Mouse (Mus musculus) heart, postnatal 10 days (tissue): ENCODE data around the gene Spata21. TPM values are rescaled to one million over a fixed set of nuclear protein-coding genes. Genes with fewer than 3 reads are reported as not detected.

Experiments used
- DNase-seq, 2 experiments: peaks; one replicate each; pipeline ENCODE4 v3.0.0; 2021
- intact Hi-C: fragments of 180-260 bp; cut with DNase I; formaldehyde crosslinking; loops from one replicate; pipeline ENCODE4 v1.15.1; 2025
- total RNA-seq, 2 experiments: library from RNA; stranded (reverse); gene quantifications; 2 replicates each; pipeline ENCODE4 v1.2.3; 2021

Spata21 gene
- not detected for total RNA-seq

GRCm38 (mm10) chr4:141088033-141088432, at the start of gene Spata21:
Spata21 (plus strand) TSS chr4:141088333.
- intact Hi-C loops = no loop called here
- DNase-seq = no peak

DNA sequence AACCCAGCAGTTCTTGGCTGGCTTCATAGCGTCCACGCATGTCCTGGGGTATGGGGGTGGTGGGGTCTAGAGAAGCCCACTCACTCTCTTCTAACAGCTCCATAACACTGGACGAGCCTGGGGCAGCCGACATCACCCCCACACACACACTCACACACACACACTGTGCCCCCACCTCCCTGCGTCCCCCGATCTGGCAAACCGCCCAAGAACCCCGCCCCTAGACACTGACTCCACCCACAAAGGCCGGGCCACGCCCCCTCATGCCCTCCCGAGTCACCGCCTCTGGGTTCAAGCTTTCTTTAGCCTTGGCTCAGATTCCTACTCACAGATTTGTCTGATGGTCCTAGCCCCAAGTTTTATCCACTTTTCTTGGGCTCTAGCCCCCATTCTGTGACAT, 47.0 kb upstream of the Spata21 start:
- no peak for DNase-seq
- intact Hi-C loops = no loop called here

DNA sequence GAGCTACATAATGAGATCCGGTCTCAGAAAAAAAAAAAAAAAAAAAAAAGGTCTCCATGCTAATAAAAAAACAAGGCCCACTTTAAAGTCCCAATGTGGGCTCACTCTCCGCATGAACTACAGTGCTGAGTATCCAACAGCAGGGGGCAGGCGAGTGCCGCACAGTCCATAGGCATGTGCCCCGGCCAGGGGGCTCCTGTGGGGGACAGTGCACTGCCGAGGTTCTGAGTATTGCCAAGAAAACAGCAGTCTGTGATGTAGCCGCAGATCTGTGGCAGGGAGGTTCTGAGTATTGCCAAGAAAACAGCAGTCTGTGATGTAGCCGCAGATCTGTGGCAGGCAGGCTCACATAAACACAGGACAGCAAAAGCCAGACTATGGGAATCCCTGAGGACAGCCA, 43.3 kb upstream of the Spata21 start:
- intact Hi-C loops = loop anchor here (1.0 to 2.0 kb wide), 2 partner anchors 20 to 76 kb away; no protein-coding TSS in a partner anchor
- peak; percentile 59 to 77 for DNase-seq

GRCm38 (mm10) chr4:141048810-141049475, 39.2 kb upstream of the Spata21 start:
- intact Hi-C loops = no loop called here

DNA sequence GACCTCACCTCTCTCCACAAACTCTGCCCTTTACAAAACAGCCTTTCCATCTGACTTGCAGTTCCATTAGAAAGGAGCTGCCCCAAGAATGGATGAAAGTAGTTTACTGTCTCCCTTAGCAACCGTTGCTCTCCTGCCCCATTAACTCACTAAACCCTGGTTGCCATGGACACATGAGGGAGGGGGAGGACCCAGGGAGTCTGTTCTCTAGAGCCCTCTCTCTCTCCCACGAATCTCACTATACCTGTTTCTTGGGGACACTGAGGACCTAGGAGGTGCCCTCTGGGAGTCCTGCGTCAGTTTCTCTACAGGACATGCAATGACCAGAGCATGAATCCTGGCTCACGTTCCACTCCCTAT, 38.7 kb upstream of the Spata21 start:
- DNase-seq = no peak
- intact Hi-C loops = no loop called here

More at GRCm38 (mm10) chr4:141048810-141049475, 39.2 kb upstream of the Spata21 start:
- DNase-seq = no peak

DNA sequence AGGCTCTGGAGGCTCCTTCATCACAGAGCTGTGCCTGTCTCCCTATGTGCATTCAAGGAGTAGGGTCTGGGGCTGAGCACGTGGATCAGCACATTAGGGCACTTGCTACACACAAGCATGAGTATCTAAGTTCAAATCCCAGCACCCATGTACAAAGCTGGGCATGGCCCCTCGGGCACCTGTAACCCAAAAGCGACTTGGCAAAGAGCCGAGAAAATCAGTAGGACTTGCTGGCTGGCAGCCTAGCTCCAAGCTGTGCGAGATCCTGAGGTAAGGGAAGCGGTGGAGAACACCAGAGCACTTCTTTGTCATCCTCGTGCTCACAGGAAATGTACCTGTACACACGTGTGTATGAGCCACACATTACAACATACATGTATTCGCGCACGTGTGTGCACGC, 35.7 kb upstream of the Spata21 start:
- DNase-seq = no peak
- intact Hi-C loops = no loop called here

DNA sequence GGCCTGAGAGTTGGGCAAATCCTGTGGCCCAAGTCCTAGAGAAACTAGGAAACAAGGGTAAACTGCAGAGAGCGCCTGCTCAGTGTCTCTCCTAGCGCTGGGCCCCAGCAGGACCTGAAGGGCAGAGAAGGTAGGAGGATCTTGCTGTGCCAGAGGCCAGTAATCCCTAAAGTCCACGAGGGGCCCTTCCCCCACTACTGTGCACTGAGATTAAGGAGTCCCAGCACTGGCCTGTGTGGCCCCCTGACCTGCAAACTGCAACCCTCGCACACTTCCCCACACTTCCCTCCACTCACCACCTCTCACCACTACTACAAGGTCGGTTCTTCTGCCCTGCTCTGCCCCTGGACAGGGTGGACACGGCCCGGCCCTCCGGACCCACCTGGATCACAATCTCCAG, 35.0 kb upstream of the Spata21 start:
- intact Hi-C loops = no loop called here
- DNase-seq = no peak

GRCm38 (mm10) chr4:141053568-141054161, 34.5 kb upstream of the Spata21 start:
- no peak for DNase-seq
- intact Hi-C loops = no loop called here

- DNase-seq = no peak
- intact Hi-C loops = no loop called here
Measured at GRCm38 (mm10) chr4:141056970-141057369, 31.2 kb upstream of the Spata21 start.

DNA sequence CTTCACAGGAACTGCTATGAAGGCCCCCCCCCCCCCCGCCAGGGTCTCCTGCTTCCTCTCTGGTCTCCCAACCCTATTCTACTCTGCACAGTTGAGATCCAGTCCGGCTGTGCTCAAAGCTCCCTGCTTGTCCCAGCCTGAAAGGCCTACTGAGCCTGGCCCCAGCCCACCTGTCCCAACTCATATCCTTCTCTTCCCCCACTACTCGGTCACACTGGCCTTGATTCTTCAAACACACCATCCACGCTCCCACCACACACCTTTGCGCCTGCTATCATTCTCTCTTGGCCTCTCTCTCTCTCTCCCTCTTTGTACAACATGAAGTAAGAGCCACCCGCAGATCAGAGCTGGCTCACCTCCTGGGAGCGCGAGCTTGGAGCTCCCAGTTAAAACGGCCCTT, 29.3 kb upstream of the Spata21 start:
- intact Hi-C loops = no loop called here
- no peak for DNase-seq

GRCm38 (mm10) chr4:141059616-141060425, 28.3 kb upstream of the Spata21 start:
- intact Hi-C loops = no loop called here
- no peak for DNase-seq

DNA sequence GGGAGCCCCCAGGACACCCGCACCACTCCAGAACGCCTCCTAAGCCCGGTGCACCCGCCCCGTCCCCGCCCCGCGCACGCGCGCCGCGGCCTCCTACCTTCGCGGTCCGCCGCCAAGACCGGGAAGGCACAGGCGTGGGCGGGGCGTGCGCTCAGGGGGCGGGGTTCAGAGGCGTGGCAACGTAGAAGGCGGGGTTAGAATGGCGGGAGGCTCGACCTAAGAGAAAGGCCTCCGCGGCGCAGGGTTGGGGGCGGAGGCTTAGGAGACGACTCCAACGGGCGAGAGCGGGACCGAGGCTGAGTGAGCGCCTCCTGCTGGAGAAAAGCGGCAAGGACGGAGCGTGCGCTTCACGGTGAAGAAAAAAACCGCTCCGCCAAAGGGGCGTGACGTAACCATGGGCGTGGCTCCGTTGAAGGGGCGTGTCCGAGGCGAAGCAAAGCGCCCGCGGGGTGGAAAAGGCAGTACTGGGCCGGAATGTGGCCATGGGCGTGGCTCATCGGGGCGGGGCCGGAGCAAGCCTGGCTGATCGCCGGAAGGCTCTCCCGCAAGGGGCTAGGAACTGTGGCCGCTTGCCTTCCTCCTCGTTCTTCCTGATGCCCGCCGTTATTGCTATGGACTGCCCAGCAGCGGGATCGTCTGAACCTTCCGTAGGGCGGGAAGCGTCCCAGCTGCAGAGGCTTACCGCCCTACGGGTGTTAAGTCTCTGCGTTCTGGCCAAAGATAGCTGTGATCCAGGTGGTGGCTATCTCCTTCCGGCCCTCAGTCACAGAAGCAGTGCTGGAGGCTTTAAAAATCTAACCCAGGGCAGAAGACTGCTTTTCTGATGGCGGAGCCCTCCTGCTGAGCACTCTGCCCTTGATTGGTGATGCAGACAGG, 27.5 kb upstream of the Spata21 start, which contains the start of gene Crocc:
Gene Crocc (minus strand): TSS at position 125 of the 876 bp plus-strand sequence.
- intact Hi-C loops = no loop called here

DNA sequence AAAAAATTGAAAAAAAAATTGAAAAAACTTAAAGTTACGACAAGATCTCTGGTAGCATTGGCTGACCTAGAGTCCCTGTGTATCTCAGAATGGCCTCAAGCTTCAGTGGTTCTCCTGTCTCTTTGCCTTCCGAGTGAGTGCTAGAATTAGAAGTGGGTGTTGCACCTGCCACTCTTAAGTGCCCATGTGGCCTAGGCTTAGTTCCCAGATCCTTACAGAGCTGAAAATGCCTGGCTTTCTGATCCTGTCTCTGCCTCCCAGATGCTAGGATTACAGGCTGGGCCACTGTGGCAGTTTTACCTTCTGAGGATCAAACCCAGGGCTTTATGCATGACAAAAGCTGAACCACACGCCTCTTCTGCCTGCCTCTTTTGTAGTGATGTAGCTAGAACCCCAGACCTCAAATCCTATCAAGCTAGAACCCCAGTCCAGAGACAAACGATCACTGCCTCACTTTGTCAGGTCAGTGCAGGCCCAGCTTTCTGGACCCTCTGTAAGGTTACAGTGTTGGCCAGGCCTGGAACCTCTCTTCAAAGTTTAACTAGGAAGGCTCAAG, 24.0 kb upstream of the Spata21 start:
- no peak for DNase-seq
- intact Hi-C loops = no loop called here

More for the DNA sequence above, 27.5 kb upstream of the Spata21 start, which contains the start of gene Crocc:
- DNase-seq = peak; percentile 100

- peak; percentile 79 to 87 for DNase-seq
- intact Hi-C loops = loop anchor here (1.0 kb wide), 1 partner anchor 20 kb away; no protein-coding TSS in a partner anchor
Measured at GRCm38 (mm10) chr4:141065123-141065522, 23.0 kb upstream of the Spata21 start.

DNA sequence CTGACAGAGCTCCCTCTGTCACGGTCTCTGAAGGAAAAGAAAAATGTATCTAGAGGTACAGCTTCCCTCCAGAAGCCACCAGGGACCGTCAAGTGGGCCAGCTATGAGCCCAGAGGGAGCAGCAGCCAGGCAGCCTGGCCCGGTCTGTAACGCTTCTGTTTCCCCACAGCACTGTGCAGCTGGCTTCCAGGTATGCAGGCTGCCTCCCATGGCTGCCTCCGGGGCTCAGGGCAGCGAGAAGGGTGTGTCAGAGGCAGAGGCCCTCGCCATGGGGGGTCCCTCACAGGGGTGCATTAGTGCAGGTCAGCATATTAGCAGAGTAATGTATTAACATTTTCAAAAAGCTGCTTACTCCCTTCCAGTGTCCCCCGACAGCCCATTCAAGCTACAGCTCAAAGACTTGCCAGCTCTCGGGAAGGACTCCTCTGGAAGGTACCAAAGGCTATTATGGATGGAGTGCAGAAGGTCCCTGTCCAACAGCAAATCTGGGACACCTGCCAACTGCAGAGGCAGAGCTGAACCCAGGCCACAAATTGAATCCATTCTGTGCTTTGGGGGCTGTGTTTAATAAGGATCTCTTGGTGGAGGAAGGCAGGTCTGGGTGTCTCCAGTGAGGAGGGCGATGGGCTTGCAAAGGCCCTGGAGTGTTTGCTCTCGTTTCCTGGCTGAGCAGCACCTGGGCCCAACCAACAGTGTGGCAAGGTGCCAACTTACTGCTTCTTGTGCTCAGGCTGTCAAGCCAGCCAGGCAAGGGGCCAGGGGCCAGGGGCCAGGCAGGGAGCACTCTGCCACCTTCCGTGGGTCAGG, 21.2 kb upstream of the Spata21 start:
- peak; percentile 59 to 68 for DNase-seq
- intact Hi-C loops = no loop called here

- no peak for DNase-seq
- intact Hi-C loops = no loop called here
Measured at GRCm38 (mm10) chr4:141067516-141068046, 20.6 kb upstream of the Spata21 start.

DNA sequence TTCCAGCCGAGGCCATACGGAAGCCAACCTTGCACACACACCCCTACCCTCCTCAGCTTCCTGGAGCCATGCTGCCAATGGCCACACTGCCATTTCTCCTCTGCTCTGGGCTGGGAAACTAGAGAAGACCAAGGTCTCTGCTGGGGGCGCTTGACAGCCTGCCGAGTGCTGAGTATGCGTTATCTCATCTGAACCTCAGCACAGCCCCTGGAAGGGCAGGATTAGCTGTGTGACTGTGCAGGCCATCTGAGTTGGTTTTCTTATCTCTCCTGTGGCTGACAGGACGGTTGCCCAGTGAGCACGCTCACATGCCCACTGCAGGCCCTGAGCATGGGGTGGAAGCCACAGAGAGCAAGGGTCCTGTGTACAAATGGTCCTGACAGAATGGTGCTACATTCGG, 19.5 kb upstream of the Spata21 start:
- DNase-seq = no peak
- intact Hi-C loops = no loop called here

DNA sequence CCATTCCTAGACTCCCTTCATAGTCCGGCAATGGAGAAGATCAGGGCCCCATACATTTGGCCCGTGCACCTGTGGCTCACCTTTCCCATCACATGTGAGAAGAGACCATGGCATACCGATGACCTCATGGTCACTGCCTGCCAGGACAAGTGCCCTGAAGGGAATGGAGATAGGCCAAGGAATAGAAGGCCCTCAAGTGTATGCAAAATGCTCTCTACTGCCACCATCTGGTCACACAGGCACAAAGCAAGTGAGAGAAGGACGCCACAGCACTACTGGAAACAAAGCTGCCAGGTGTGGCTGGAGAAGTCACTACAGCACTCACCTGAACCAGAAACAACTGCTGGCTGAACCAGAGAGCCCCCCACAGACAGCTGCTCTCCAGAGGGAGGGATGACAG, 18.4 kb upstream of the Spata21 start:
- intact Hi-C loops = no loop called here
- peak; percentile 61 to 78 for DNase-seq

- intact Hi-C loops = no loop called here
- no peak for DNase-seq
Measured at GRCm38 (mm10) chr4:141072502-141072901, 15.6 kb upstream of the Spata21 start.
